Mouse (Mus musculus) heart, adult 9 months (tissue): Measurements from ENCODE around the gene Dnal4.

ENCODE experiments used
- DNase-seq, 2 experiments: peaks; one replicate each; pipeline ENCODE4 v3.0.0; 2022; ENCODE audit warnings: low spot score in 2 of 2

The Dnal4 gene

GRCm38 (mm10) chr15:79800701-79801100, 23.1 kb upstream of the Dnal4 start:
- no peak for DNase-seq

GRCm38 (mm10) chr15:79798591-79798990, 20.9 kb upstream of the Dnal4 start:
- no peak for DNase-seq

- no peak for DNase-seq
Observed at GRCm38 (mm10) chr15:79797680-79798079, 20.0 kb upstream of the Dnal4 start.

- DNase-seq = no peak
Observed at GRCm38 (mm10) chr15:79797096-79797495, 19.4 kb upstream of the Dnal4 start.

GRCm38 (mm10) chr15:79796256-79796655, 18.6 kb upstream of the Dnal4 start:
- DNase-seq = no peak

GRCm38 (mm10) chr15:79794173-79794572, 16.5 kb upstream of the Dnal4 start:
- DNase-seq = no peak

- DNase-seq = no peak
Observed at GRCm38 (mm10) chr15:79793076-79793475, 15.4 kb upstream of the Dnal4 start.

GRCm38 (mm10) chr15:79792455-79792854, 14.8 kb upstream of the Dnal4 start:
- no peak for DNase-seq

- no peak for DNase-seq
Observed at GRCm38 (mm10) chr15:79791502-79791901, 13.9 kb upstream of the Dnal4 start.

- DNase-seq = no peak
Observed at GRCm38 (mm10) chr15:79790905-79791304, 13.3 kb upstream of the Dnal4 start.

- DNase-seq = no peak
Observed at GRCm38 (mm10) chr15:79790111-79790510, 12.5 kb upstream of the Dnal4 start.

- no peak for DNase-seq
Observed at GRCm38 (mm10) chr15:79787815-79788214, 10.2 kb upstream of the Dnal4 start.

- no peak for DNase-seq
Observed at GRCm38 (mm10) chr15:79785056-79785455, 7.4 kb upstream of the Dnal4 start.

GRCm38 (mm10) chr15:79775662-79776061, 2.0 kb downstream of the Dnal4 start:
- no peak for DNase-seq

GRCm38 (mm10) chr15:79774117-79775027, 3.3 kb downstream of the Dnal4 start:
- peak; percentile 98 to 99 for DNase-seq

GRCm38 (mm10) chr15:79770629-79771240, 6.9 kb downstream of the Dnal4 start:
- no peak for DNase-seq

- no peak for DNase-seq
Observed at GRCm38 (mm10) chr15:79768302-79768701, 9.3 kb downstream of the Dnal4 start.

GRCm38 (mm10) chr15:79767327-79767961, 10.2 kb downstream of the Dnal4 start:
- DNase-seq = no peak

- no peak for DNase-seq
Observed at GRCm38 (mm10) chr15:79766586-79767071, 11.0 kb downstream of the Dnal4 start.

- DNase-seq = no peak
Observed at GRCm38 (mm10) chr15:79766168-79766567, 11.5 kb downstream of the Dnal4 start.

GRCm38 (mm10) chr15:79765361-79765760, 12.3 kb downstream of the Dnal4 start:
- DNase-seq = no peak

GRCm38 (mm10) chr15:79764539-79765267, 12.9 kb downstream of the Dnal4 start:
- DNase-seq = no peak
